Mouse (Mus musculus): ENCODE data around the gene Gabarapl1.

Gabarapl1 gene

GRCm38 (mm10) chr6:129534627-129535190, 1.7 kb downstream of the Gabarapl1 start:
- peak; percentile 61 for DNase-seq (ENCODE audit: low read depth, low spot score)

- no peak for DNase-seq (ENCODE audit: low read depth, low spot score)
Observed at GRCm38 (mm10) chr6:129535723-129536122, 2.8 kb downstream of the Gabarapl1 start.

- DNase-seq (ENCODE audit: low read depth, low spot score), result no peak
Observed at GRCm38 (mm10) chr6:129538555-129538954, 5.6 kb downstream of the Gabarapl1 start.

- DNase-seq (ENCODE audit: low read depth, low spot score), result no peak
Observed at GRCm38 (mm10) chr6:129541931-129542330, 9.0 kb downstream of the Gabarapl1 start.

GRCm38 (mm10) chr6:129542540-129542939, 9.6 kb downstream of the Gabarapl1 start:
- DNase-seq (ENCODE audit: low read depth, low spot score), result no peak

- DNase-seq (ENCODE audit: low read depth, low spot score), result peak; percentile 90
Observed at GRCm38 (mm10) chr6:129543709-129544606, 11.0 kb downstream of the Gabarapl1 start.

GRCm38 (mm10) chr6:129547277-129547676, 14.3 kb downstream of the Gabarapl1 start:
- DNase-seq (ENCODE audit: low read depth, low spot score), result no peak

- no peak for DNase-seq (ENCODE audit: low read depth, low spot score)
Observed at GRCm38 (mm10) chr6:129548009-129548408, 15.0 kb downstream of the Gabarapl1 start.

- DNase-seq (ENCODE audit: low read depth, low spot score), result peak; percentile 67
Observed at GRCm38 (mm10) chr6:129557298-129558023, 24.5 kb downstream of the Gabarapl1 start.

GRCm38 (mm10) chr6:129558946-129559640, 26.1 kb downstream of the Gabarapl1 start:
- peak; percentile 90 for DNase-seq (ENCODE audit: low read depth, low spot score)

- no peak for DNase-seq (ENCODE audit: low read depth, low spot score)
Observed at GRCm38 (mm10) chr6:129559641-129560027, 26.7 kb downstream of the Gabarapl1 start.

- no peak for DNase-seq (ENCODE audit: low read depth, low spot score)
Observed at GRCm38 (mm10) chr6:129565257-129565656, 32.3 kb downstream of the Gabarapl1 start.

- DNase-seq (ENCODE audit: low read depth, low spot score), result peak; percentile 71
Observed at GRCm38 (mm10) chr6:129575315-129575714, 42.4 kb downstream of the Gabarapl1 start.

- no peak for DNase-seq (ENCODE audit: low read depth, low spot score)
Observed at GRCm38 (mm10) chr6:129577605-129578004, 44.6 kb downstream of the Gabarapl1 start, which contains the start of gene Klre1. Klre1 (plus strand) TSS chr6:129577905.

- DNase-seq (ENCODE audit: low read depth, low spot score), result peak; percentile 68
Observed at GRCm38 (mm10) chr6:129581274-129581673, 48.3 kb downstream of the Gabarapl1 start.

GRCm38 (mm10) chr6:129581896-129582295, 48.9 kb downstream of the Gabarapl1 start:
- DNase-seq (ENCODE audit: low read depth, low spot score), result no peak

- no peak for DNase-seq (ENCODE audit: low read depth, low spot score)
Observed at GRCm38 (mm10) chr6:129583014-129583413, 50.1 kb downstream of the Gabarapl1 start.

- DNase-seq (ENCODE audit: low read depth, low spot score), result no peak
Observed at GRCm38 (mm10) chr6:129591508-129591907, 58.5 kb downstream of the Gabarapl1 start, which contains the start of gene Klrd1. Klrd1 (plus strand) TSS chr6:129591782.
